Mouse (Mus musculus): ENCODE measurements around the gene Mgat5.

Mgat5 gene

DNA sequence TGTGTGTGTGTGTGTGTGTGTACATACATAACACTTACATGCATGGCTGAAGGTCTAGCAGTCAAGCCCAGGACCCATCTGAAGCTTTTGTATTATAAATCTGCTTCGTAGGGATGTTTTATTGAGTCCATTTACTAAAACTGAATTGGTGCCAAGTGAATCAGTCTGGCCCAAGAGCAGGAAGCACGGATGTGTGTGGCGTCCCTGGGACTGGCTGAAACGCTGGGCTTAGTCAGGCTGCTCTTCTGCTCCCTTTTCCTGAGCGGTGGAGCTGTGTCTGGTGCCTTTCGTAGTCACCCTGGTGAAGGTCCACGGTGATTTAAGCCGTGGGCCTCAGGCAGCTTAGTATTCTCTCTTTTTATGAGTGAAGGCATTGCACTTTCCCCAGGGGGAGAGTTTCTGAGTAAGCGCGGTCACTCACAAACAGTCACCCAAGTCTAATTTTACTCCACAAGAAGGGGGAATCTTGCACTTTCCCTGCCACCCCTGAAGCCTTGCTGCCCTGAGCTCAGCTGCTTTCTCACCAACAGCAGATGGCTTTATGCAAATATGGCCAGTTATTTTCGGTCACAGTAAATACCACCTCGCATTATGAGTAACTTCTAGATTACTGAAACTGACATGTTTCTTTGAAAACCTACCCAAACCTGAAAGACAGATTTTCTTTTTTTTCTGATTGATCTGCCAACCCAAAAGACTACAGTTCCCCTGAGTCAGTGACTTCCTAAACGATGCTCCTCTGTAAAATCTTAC lies 176.1 kb downstream of the Mgat5 start:
- peak; percentile 73 for DNase-seq (ENCODE audit: inconsistent ontology term)

DNA sequence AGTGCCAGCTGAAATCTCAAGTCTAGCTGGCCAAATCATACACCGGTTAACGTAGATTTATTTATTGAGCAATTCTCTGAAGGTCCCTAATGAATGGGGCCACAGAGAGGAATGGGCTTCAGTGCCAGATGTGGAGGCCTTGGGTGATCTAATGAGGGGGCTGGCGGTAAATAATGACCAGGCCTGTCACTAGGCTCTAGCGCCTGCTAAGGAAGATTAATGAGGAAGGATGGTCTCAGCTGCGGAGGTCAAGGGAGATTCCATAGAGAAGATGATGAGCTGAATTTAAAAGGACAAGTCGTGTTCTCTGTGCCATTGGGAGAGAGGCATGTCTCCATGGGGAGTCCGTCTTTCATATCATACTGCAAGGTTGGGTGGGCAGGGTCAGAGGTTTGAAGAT lies 178.3 kb downstream of the Mgat5 start:
- no peak for DNase-seq (ENCODE audit: inconsistent ontology term)

DNA sequence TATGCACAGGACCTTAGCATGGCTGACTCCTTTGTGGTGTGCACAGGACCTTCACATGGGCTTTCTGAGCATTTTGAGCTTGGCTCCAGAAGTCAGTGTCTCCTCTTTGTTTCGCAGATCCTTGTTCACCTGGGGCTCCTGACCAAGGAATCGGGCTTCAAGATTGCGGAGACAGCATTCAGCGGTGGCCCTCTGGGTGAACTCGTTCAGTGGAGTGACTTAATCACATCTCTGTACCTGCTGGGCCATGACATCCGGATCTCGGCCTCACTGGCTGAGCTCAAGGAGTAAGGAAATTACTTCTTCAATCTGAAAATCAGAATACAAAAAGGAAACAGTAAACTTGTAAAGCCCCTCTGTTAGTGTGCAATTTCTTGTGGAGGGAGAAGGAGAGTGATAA lies 182.4 kb downstream of the Mgat5 start:
- no peak for DNase-seq (ENCODE audit: inconsistent ontology term)

DNA sequence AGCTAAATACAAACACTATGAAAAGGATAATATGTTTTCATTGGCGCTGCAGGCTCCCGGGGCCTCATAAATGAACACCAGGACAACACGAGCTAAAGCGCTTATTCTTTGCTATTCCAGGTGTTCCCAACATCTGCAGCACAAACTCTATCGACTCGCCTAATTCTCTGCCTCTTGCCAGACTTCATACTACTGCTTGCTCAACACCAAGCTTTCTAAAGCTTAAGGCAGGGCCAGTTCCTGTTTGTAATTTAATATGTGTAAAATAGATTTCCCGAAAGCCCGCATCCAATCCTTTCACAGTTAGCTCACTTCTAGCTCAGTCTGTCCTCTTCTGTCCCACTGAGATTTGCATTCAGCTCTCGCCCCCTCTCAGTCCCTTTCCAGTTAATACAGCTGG lies 182.8 kb downstream of the Mgat5 start:
- no peak for DNase-seq (ENCODE audit: inconsistent ontology term)

DNA sequence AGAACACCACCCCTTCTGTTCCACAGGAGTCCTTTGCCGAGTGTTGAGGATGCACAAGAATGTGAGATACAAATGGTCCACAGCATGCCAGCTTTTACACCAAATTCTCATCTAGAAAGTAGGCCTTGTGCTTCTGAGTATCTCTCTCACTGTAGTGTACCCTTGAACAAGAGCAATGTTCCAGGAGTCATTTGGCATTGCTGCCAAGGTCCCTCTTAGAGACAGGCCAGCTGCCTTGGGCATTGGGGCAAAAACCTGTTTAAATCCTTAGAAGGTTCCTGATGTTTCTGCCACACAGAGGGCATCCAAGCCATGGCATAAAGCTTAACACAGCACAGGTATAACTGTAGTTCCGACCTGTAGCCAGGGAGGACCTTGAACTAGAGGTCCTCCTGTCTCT lies 189.9 kb downstream of the Mgat5 start:
- DNase-seq (ENCODE audit: inconsistent ontology term): no peak

DNA sequence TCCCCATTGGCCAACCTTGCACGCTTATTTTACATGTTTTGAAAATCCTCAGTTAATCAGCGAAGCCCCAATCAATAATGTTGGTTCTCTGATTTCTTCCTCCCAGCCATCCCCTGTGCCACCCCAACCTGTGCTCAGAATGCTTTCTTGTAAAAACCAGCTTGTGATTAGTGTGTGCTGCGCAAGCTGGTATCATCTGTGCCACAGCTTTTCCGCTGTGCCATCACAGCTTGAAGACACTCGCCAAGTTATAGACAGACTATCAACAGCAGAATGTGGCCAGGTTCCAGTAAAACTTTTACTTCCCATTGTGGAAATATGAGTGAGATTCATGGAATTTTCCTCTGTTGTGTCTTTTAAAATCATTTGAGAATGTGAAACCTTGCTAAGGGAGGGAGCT lies 190.9 kb downstream of the Mgat5 start:
- no peak for DNase-seq (ENCODE audit: inconsistent ontology term)

DNA sequence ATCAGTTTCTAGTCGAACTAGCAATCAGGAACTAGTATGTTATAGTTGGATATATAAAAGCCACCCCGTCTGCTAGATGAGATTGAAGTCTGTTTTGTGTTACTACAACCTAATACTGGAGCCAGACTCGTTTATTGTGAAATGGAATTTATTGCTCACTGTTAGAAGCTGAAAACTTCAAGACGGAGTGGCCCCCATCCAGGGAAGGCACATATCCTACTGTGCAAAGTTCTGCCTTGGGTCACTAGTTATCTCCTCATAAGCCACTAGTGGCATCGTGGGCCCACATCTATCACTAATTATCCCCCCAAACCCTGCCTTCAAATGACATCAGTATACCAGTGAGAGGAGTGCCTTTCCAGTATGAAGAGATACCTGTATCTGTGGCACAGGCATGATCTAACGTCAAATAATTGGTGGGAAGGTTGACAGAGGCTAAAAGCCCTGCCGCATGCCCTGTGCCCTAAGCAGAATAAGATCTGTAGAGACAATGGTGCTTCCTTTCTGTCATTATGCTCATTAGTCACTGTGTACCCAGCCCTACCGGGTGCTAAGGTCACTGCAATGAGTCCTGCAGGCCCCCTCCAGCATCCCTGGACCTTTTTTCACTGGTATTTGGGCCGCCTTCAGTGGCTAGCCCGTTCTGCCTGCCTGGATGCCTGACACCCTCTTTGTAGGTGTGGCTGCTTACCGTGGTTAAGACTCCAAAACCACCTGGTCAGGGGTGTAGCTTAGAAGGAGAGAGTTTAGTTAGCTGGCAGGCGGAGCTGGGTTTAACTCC lies 191.9 kb downstream of the Mgat5 start:
- DNase-seq (ENCODE audit: inconsistent ontology term): no peak

DNA sequence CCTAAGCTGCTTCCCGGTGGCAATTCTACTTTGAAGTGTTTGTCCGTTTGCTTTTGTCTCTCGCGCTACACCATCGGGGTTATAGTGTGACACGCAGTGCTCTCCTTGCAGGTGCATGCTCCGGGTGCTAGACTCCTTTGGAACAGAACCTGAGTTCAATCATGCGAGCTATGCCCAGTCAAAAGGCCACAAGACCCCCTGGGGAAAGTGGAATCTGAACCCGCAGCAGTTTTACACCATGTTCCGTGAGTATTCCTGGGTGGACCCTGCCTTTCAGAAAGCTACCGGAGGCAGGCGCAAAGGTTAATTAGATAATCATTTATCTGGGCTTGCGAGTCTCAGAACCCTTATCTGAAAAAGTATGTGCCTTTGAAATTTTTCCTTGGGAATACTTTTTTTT lies 192.6 kb downstream of the Mgat5 start:
- DNase-seq (ENCODE audit: inconsistent ontology term): no peak

DNA sequence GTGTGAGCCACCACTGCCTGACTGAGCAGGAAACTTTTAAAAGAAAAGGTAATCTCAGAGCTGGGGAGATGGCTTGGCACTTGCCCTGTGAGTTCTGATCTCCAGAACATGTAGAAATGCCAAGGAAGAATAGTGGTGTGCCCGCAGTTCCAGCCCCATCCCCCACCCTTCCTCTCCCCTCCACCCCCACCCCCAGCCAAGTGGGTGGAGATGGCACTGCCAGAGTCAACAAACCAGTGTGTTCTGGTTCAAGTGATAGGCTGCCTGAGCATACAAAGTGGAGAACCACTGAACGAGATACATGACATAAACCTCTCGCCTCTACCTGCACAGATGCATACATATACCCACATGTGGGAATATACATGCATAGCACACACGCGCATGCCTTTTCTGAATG lies 193.4 kb downstream of the Mgat5 start:
- DNase-seq (ENCODE audit: inconsistent ontology term): no peak

DNA sequence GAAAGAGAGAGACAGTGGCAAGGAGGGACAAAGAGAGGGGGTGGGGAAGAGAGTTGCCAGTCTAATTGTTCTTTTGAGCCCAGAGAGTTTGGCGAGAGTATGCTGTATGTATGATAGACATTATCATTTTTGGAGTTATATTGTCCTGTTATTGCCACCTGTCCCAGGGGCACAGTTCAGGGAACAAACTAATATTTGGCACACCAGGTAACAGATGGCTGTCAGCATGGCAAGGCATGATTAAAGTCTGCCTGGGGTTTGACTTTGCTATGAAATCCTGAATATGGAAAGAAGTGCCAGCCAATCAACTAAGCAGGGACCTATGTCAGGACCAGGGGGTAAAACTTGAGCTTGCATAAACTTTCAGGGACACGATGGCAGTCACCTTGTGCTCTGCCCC lies 195.4 kb downstream of the Mgat5 start:
- DNase-seq (ENCODE audit: inconsistent ontology term): no peak

DNA sequence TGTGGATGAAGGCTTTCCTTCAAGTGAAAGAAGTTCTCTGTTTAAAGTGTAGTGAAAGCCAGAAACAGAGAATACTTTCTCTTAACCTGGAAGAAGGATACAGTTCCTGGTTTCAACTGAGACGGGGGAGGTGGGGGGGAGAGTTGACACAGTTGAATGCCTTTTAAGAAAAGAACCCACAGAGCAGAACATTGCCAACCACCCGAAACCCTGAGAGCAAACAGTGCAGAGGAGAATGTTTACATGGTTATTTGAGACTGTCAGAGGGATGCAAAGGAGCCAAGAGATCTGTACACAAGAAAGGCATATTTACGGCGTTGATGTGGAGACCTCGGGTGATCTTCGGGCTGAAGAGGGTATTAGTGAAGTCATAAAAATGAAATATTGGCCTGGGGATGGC lies 195.9 kb downstream of the Mgat5 start:
- peak; percentile 65 for DNase-seq (ENCODE audit: inconsistent ontology term)

DNA sequence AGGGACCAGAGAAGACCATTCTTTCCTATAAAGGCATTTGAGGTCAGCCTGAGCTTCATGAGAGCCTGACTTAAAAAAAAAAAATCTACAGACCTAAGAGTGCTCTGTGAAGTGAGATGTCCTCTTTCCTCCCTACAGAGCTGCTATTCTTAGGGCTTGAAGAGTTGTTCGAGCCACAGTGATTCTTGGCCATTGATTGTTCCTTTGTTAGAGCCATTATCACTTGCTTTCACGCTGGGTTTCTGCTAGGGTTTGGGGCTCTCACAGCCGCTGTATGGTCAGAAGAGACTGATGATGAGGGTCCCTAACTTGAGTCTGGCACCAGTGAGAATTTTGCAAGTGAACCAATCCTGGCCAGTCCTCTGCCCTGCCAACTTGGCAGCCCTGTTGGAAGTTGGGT lies 199.8 kb downstream of the Mgat5 start:
- DNase-seq (ENCODE audit: inconsistent ontology term): no peak

DNA sequence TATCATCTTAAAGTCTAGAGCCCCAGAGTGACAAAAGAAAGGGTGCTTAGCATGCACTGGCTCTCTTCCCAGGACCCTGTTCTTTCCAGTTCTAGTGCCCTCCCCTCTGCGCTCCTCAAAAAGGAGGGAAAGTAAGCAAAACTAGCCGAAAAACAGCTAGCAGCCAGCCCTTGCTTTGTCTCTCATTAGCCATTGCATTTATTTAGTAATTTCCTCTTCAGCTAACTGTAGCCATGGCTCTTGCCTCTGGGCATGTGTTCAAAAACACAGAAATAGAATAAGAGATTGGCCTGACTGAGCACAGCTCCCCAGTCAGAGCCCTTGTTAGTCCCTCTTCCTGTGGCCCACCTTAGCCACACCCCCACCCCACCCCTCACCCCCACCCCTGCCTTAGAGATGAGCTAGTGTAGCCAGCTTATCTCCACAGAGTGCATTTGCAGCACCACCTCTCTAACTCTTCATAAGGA lies 204.2 kb downstream of the Mgat5 start:
- peak; percentile 60 for DNase-seq (ENCODE audit: inconsistent ontology term)

DNA sequence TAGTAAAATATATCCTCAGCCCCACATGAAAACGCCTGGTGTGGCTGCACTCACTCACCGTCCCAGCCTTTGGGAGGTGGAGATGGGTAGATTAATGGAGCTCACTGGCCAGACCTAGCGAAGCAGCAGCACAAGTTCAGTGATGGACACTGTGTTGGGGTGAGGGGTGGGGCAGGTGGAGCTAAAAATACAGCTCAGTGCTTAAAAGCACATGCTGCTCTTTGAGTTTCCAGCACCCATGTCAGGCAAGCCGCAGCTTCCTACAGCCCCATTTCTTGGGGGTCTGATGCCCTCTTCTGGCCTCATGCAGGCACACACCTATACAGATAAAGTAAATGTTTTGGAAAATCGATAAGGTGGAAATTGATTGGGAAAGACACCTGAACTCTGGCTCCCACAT lies 204.7 kb downstream of the Mgat5 start:
- no peak for DNase-seq (ENCODE audit: inconsistent ontology term)

DNA sequence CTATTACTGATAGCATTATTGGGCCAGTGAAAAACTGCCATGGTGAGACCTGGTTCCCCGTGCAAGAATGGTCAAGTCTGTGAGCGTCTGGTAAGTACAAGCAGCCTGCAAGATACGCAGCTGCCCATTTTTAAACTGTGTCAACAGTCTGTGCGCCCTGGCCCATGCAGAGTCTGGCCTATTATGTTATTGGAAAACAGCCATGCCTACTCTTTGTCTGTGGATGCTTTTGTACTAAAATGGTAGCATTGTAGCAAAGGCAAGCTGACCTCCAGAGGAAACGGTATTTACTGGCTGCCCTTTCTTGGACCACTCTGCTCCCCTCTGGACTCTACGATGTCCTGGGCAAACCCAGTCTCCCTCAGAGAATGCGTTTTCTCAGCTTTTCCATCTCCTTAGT lies 209.7 kb downstream of the Mgat5 start:
- DNase-seq (ENCODE audit: inconsistent ontology term): peak; percentile 74

DNA sequence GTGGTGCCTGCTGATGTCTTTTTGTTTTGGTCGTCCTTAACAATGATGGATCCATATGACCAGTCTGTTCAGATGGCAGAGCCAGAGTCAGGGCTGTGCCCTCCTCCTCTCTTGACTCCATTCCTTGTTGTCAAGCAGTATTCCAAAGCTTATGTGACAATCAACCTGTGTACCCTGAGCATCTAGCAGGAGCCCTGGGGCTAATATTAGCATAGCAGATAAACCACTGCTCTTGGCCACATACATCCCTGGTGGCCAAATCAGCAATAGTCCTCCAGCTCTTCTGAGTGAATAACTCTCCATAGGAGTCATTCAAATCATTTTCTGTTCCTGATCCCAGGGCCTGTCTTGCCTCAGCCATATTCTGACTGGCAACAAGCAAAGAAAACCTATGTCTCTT lies 211.1 kb downstream of the Mgat5 start:
- no peak for DNase-seq (ENCODE audit: inconsistent ontology term)

DNA sequence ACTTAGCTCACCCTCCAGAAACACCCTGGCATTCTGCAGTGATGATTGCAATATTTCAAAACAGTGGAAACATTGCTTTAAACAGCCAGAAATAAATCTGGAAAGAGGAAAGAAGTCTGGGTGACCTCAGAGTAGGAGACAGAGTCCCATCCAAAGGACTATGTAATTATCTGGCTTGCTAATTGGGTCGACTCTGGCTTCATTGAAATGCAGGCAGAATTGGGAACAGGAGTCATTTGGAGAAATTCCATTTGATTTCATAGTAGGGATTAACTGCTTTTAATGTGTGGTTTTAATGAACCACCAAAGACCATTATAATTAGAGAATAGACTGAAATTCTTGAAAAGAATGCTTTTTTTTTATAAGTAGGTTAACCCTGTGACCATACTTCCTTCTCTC lies 212.2 kb downstream of the Mgat5 start:
- DNase-seq (ENCODE audit: inconsistent ontology term): peak; percentile 93

DNA sequence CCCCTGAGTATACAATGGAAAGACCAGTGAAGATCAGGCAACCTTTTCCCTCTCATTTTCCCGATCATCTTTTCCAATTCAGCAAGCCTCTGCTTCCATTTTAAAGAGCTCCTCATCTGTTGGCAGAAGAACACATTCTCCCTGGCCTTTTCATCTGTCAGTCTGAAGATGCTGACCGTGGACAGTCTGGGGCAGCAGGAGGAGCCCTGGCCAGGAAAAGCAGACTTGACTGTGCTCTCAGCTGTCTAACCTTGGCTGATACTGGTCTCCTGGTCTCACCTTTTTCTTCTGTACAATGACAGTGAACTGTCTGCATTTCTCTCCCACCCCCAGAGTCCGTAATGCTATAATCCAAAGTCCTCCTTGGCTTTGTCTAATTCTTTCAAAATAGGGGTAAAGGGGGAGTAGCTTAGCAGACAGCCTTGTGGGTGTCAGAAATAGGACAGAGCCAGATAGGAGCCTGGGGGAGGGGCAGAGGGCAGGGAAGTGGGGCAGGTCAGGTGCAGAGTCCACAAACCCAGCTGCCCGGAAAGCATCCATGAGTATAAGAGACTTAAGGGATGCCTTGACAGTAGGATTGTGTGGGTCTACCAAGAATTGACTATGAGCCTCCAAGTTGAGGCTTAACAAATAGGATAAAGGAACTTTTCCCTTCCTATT lies 214.2 kb downstream of the Mgat5 start:
- DNase-seq (ENCODE audit: inconsistent ontology term): no peak

DNA sequence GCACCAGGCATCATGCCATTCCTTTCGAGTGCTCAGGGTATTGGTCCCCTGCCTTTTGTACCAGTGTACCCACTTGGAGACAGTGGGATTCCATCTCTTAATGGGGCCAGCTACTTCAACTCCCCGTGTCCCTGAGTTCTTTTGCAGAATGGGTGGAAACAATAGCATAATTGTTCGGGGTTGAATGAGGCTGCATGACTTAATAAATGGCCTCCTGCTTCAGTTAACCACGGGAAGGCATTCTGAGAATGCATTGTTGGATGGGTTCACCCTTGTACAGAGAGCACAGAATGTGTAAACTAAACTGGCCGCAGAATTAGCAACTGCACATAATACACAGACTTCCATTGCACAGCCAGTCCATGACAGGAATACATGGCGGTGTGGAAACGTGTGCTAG lies 214.8 kb downstream of the Mgat5 start:
- peak; percentile 97 for DNase-seq (ENCODE audit: inconsistent ontology term)

DNA sequence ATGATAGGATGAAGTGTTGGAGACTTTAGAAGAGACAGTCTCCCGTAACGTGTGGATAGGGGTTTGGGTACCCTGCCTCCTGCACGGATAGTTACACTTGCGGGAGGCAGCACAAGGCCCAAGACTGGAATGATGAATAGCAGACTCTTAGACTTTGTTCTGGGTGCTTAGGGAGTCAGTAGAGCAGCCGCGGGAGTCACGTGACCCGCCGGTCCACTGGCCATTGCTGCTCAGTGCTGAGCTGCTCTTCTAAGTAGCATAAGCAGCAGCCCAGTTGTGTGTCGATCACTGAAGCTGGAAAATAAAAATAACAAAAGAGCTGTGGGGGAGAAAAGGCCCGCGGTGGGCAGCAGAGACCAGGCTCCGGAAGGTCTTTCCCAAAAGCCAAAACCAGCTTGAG lies 215.6 kb downstream of the Mgat5 start:
- no peak for DNase-seq (ENCODE audit: inconsistent ontology term)

DNA sequence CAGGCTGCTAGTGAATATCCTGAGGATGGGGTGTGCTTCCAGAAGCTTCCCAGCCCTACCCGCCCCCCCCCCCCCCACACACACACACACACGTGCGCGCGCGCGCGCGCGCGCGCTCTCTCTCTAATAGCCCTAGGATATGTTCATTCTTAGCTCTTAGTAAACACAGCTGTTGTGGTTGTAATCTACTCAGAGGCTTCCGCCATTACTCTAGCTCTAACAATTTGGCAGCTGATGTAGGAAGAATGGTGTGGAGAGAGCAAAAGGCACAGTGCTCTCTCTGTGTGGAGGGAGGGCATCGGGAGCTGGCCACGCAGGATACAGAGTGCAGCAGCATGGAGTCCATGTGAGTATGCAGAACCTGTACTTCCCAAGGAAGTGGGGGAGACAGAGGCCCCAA lies 216.0 kb downstream of the Mgat5 start:
- DNase-seq (ENCODE audit: inconsistent ontology term): no peak

DNA sequence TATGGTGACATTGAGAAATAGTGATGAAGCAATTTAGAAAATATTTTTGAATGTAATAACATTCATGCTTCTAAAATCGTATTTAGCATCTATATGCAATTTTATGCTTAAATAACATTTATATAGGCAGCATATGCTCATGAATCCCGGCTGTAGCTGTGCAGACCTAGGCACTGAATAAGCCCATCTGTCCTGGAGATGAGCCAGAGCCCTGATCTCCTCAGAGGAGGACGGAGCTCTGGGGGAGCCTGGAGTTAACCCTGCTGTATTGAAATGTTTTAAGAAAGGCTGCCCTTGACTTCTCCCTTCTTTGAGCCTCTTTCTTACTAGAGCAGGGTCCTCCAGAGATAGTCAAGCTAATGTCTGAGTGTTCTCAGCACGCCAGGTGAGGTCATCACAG lies 217.8 kb downstream of the Mgat5 start:
- DNase-seq (ENCODE audit: inconsistent ontology term): no peak

DNA sequence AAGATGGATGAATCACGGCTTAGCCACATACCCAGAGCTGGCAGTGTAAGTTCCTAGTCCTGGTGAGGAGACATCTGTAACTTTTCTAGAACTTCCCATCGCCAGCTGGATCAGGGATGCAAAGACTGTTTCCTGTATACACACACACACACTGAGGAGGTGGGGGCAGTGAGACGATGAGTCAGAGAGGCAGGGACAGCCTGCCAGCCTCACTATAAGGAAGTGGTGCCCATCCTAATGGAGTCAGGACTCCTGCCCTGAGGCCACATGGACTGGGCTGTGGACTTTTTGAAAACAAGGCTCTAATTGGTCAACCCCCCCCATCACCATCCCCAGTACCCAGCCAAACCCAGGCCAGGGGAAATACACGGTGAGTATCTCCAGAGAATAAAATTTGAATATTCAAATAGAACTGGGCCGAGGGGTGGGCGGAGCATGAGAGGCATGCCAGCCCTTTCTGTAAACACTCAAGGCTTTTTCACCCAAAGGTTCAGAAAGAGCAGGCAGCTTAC lies 220.3 kb downstream of the Mgat5 start:
- peak; percentile 93 for DNase-seq (ENCODE audit: inconsistent ontology term)
